Mouse (Mus musculus) cerebellum, adult 18-20 months (tissue): ENCODE results near the gene Atp11a.

Source experiments
- DNase-seq, 2 experiments: peaks; one replicate each; pipeline ENCODE4 v3.0.0; 2021

Atp11a gene

GRCm38 (mm10) chr8:12822892-12823291 is 66.1 kb downstream of the Atp11a start:
- no peak for DNase-seq

GRCm38 (mm10) chr8:12824562-12824961 is 67.7 kb downstream of the Atp11a start:
- no peak for DNase-seq

DNA sequence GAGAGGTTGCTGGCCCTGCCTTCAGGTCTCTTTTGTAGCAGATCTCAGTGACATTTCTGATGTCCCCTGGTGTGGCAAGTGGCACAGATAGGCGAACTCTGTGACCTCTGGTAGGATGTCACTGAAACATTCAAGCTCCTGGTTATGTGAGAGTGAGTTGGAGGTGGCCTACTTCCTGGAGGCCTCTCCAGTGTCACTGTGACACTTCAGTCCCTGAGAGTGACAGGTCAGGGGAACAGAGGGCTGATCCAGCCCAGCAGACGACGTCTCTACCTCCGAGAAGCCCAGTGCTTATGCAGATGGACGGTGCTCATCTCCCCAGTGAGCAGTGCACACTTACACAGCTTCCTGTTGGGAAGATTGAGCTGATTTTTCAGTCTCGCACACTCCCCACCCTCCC is 68.4 kb downstream of the Atp11a start:
- DNase-seq = no peak

DNA sequence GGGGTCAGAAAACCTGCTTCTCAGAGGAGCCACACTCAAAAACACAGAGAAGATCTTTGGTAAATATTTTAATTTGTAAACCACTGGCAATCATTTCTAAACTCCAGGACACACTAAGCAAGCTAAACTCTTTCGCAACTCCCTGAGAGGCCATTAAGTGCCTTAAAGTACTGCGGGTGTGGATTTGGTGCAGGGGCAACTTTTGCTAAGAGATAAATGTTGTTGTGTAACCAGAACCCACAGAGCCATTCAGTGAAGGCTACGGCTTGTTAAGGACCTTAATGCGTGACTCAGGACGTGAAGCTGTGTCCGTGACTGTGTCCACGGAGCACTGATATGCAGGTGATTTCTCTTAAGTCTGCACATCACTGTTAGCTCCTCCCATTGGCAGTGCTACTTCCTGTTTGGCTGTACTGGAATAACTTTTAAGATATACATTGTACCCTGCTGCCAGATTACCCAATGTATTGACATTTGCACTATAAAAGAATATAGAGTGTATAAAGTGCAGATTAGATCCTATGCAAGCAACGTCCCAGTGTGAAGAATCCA is 68.9 kb downstream of the Atp11a start:
- no peak for DNase-seq

DNA sequence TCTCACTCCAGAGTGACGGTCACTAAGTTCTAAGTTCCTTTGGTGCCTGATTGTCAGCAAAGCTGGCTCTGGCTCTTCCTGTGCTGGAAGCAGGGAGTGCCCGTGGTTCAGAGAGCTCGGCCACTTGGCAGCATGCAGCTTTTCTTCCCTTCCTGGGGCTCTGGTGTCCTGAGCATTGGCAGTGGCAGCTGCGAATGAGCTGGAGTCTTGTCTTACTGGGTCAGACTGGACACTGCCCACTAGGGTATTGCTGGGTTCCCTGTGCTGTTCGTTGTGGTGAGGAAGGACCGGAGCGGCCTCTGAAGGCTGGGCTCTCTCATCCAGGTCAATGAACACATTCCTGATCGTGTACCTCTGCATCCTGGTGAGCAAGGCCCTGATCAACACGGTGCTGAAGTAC is 70.3 kb downstream of the Atp11a start:
- no peak for DNase-seq

DNA sequence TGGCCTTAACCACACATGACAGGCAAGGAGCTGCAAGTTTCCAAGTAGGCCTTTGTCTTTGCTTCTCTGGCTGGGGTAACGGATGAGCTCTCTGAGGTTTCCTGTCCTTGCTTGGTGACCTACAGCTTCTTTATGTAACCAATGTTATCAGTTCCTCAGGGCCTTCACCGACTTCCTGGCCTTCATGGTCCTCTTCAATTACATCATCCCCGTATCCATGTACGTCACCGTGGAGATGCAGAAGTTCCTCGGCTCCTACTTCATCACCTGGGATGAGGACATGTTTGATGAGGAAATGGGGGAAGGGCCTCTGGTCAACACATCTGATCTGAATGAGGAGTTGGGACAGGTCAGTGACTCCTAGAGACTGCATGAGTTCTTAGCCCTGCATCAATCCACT is 71.5 kb downstream of the Atp11a start:
- no peak for DNase-seq

DNA sequence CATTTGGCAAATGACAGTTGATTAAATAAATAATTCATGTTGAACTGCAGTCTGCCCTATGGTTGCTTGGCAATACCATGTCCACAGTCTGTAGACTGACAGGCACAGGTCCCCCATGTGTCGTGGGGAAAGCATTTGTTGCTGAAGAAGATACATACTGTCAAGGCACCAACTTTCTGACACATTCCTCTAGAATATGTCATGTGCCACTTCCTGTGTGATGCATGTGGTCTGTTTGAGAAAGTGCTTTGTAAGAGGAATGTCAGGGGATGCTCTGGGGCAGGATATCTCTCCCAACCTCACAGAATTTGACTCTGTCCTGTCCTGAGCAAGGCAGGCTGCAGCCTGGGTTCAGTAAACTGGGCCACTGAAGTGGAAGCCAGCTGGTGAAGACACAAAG is 72.6 kb downstream of the Atp11a start:
- no peak for DNase-seq

DNA sequence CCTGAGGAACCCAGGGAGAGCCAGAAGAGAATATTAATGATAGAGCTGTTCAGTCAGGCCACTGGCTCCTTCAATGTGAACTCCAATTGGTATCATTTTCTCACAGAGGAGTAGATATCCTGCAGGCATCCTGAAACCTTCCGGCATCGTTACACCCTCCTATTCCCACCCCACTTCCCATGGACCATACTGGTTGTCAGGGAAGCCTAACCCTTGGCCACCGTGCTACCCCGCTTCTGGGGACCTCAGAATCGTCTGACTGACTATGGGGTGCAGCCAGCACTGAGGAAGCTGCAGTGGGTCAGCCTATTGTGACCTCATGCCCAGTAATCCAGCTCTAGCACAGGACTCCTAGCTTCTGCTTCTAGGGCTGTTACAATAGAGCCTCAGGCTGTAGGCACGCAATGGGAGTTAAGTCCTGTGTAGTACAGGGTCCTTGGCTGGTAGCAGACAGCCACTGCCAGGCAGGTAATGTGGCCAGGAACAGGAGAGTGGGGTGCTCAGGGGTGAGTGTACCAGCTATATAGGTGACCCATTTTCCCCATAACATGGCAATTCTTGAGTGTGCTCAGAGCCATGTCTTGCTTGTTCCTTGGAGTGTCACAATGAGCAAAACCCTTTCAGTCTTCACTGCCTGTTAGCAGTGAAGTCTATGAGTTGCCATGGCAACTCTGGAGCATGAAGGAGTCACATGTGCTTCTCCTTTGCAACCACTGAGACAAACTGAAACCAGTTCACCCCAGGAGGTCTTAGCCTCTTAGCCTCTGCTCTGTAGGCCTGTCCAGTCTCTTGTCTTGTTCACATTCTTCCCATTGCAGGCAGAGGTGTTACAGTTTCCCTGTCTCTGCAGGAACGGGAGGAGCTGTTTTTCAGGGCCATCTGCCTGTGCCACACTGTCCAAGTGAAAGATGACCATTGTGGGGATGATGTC is 75.1 kb downstream of the Atp11a start:
- no peak for DNase-seq

DNA sequence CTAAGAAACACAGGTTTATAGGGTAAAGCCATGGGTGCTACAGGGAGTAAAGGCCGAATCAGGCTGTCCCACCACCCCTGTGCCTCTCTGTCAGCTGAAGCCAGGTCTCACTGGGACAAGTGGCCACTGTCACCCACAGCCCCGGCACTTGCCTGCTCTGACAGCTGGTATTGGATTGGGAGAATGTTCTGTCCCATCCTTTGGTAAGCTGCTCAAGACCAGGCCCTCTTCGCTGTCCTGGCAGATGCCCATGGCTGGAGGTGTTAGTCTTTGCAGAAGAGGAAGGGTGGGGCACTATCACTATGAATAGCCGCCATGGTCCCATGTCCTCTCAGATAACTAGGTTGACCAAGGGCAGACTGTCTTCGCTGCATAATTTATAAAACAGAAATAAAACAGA is 76.8 kb downstream of the Atp11a start:
- no peak for DNase-seq

- no peak for DNase-seq
These were observed 84.0 kb downstream of the Atp11a start for GRCm38 (mm10) chr8:12840834-12841233.

- no peak for DNase-seq
These were observed 85.7 kb downstream of the Atp11a start for GRCm38 (mm10) chr8:12842342-12842995.

- DNase-seq = peak; percentile 39 to 49
These were observed 87.6 kb downstream of the Atp11a start for GRCm38 (mm10) chr8:12844347-12844950.

GRCm38 (mm10) chr8:12846447-12846846 is 89.6 kb downstream of the Atp11a start:
- no peak for DNase-seq

- DNase-seq = no peak
These were observed 94.4 kb downstream of the Atp11a start for GRCm38 (mm10) chr8:12851241-12851640.

DNA sequence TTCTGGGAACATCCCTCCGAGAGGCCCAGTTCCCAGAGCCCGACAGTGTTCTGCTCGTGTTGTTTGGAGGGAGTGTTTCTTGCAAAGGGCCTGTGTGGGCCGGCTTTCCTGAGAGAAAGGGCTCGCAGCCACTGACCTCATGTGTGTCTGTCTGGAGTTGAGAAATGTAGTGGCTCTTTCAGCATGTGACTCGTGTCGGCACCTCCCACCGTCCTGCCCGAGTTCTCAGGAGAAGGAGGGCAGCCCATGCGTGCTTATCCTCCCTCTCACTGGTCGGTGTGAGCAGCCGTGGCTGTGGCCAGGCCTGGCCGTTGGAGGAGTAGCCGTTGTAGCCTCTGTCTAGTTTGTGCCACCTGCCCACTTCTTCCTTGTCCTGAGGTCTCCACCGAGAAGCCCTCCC is 99.2 kb downstream of the Atp11a start:
- DNase-seq = no peak

DNA sequence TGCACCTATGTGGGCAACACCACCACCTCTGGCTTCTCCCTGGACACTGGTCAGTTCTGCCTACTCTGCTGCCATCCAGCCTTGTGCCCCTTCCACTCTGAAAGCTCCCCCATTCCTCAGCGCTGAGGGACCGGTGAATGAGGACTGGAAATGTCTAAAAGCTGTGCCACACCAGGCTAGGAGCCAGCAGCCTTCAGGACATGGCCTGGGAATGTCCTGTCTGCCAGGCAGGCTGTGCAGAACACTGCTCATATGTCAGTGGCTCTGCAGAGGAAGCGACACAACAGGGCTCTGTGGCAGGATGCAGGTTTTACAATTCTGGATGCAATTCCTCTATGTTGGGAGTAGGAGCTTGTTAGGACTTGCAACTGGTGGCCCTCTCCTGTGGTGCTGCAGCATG is 106.2 kb downstream of the Atp11a start:
- peak; percentile 65 to 75 for DNase-seq

DNA sequence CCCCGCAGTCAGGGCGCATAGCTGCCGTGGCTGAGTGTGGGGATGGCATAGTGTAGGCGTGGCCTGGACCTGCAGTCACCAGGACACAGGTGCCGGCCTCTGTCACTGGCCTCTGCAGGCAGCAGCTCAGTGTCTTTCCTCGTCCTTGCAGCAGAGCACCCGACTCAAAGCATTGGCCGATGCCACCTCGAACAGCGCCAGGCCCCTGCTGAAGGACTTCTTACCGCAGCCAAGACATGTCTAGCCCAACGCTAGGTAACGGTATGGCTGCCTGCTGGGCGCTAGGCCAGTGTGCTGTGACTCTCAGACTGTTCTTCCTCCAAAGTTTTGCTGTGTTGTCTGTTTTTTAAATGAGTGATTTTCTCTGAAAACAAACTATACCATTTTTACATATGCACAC is 106.8 kb downstream of the Atp11a start:
- peak; percentile 30 to 43 for DNase-seq

DNA sequence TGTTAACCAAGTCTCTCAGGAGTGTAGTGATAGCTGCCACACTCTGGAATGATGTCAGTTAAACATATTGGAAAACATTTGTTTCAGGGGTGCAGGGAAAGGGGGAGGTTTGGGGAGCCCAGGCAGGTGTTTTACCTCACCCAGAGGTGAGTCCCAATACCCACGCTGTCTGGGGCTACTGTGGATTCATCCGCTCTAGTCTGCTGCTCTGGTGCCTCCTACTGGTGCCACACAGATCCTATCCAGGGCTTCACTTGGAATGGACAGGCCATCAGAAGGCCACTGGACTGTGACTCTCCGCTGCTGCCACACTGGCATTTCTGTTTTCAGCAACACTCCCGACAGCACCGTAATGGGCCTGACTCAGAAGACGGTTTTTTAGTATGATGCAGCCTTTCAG is 109.0 kb downstream of the Atp11a start:
- DNase-seq = no peak

DNA sequence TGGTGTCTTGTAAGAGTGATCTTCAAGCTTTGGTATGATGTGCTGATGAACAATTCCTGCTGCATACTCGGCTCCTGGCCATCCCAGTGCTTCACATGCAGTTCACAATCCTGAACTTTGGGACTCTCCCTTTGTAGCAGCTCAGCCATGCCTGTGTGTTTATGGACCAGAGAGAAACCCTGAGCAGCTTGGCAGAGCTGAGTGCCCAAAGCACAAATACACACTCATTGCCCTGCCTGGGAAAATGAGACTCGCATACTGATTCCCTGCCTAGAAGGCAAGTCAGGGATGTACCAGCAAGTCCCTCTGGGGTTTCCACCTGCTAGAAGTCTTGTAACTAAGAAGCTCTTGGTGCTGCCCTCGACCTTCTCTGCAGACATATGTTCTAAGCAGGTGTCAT is 112.8 kb downstream of the Atp11a start:
- no peak for DNase-seq

DNA sequence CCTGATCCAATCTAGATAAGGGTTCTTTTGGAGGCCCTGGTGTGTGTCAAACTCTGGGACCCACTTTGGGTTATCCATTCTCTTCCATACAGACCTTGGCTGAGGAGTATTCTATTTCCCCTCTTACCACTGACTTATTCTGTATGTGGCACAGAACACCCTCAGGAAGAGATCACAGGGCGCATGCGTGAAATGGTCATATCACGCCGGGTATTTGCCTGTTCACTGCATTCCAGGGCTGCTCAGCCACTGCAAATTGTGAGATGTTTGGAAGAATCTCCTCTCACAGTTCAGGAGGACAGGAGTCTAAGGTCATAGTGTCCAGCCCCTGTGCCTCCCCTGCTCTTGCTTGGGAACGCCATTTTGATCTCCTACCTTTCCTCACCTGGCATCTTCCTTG is 113.8 kb downstream of the Atp11a start:
- DNase-seq = no peak

DNA sequence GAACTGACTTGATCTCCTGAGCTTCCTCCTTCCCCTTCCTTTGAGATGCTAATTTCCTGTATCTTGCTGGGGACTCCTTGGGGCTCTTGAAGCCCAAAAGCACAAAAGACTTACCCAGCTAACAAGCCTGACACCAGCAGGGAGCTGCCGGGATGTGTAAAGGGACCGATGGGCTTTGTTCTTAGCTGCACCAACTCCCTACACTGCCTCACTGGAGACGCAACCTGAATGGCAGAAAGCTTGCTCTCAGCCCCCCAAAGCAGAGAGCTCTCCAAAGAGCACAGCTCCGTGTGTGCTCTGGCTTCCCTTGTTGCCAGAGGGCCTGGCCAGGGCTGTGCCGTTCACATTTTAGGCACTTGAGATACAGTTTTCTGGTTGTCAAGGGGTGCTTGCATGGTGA is 114.6 kb downstream of the Atp11a start:
- DNase-seq = no peak

DNA sequence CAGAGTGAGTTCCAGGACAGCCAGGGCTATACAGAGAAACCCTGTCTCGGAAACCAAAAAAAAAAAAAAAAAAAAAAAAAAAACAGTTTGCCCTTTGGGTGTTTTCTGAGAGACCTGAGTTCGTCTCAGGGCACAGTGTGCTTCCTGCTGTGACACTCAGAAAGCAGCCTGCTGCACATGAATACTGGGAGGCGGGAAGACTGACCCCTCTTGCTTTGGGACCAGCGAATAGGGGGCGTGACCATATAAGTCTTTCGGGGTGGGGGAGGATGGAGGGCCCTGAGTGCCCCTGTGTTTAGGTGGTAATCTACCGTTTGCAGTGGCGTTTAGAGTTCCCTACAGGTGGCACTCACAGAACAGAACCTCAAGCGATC is 116.2 kb downstream of the Atp11a start:
- DNase-seq = no peak

DNA sequence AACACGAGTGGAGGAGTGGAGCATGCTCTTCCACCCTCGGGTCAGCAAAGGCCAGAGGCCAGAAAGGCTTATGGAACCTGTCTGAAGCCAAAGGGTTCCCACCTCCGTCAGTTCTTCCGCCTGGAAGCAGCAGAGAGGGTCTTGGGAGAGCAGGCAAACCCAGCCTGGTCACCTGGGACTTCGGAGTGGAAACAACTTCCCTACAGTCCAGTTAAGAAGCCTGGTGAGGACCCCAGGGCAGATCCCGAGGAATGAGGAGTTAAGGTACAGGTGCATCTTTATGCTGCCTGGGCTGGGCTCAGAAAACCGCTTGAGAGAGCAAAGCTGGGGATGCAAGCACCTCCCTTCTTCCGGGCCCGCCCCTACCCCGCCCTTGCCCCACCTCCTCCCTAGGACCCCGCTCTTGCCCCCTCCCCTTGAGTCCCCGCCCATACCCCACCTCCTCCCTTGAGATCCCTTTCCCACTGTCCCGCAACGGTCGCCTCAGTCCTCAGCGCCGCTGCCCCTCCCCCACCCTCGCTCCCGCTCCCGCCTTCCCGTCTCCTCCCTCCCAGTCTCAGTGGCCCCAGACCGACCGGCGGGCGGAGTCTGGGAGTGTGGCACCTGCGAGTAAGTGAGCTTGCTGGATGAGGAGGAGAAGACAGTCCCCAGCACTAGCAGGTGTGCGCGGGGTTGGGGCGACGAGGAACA is 116.7 kb downstream of the Atp11a start, which contains the start of gene Mcf2l:
Gene Mcf2l, plus strand, starts transcription at position 450 of the 690 bp plus-strand sequence.
- DNase-seq = peak; percentile 76 to 80
